Mouse (Mus musculus) Patski (cell line): ENCODE measurements around the gene B4galt1. TPM values are rescaled to one million over a fixed set of nuclear protein-coding genes. Genes with fewer than 3 reads are reported as not detected.

Experiments used
- ATAC-seq: fragments of 100-300 bp; one replicate; pipeline ENCODE4 v1.8.0; 2021
- CTCF ChIA-PET: fragments of 350-600 bp; sonication (Branson Sonifier 250); formaldehyde crosslinking; loops from one replicate; lab custom pipeline; 2022; ENCODE audit warnings: inconsistent platforms; lab: Charles Lee
- POLR2A ChIA-PET: fragments of 350-600 bp; sonication (Branson Sonifier 250); formaldehyde crosslinking; loops from one replicate; lab custom pipeline; 2022; ENCODE audit warnings: antibody characterized with exemption, inconsistent platforms; lab: Charles Lee
- DNase-seq: peaks from one replicate; pipeline ENCODE4 v3.0.0-alpha.2; 2011; ENCODE audit warnings: low read depth, low spot score
- H3K27me3 ChIP-seq: fragments of 371-371 bp; one replicate; pipeline ENCODE4 v1.5.1; 2021
- CTCF ChIP-seq: fragments of 100-300 bp; IDR thresholded peaks from one replicate; pipeline ENCODE4 v1.5.1; 2021
- in situ Hi-C: fragments of 300-500 bp; cut with MboI; formaldehyde crosslinking; loops from 3 replicates; pipeline ENCODE4 v1.11.1; 2018; ENCODE audit warnings: low pct_unique_long_range_greater_than_20kb, mixed read lengths
- polyA plus RNA-seq: library from polyadenylated mRNA; unstranded; gene quantifications from one replicate; pipeline ENCODE4 v1.2.3, GENCODE M21; 2021

Gene B4galt1
- polyA plus RNA-seq, 1 experiment from 2014 or later: 32.1 TPM

- no peak for TF ChIP-seq CTCF
- no peak for DNase-seq
- H3K27me3 ChIP-seq: no peaks in the 10 kb centered on the region
- in situ Hi-C loops: no loop called here
- ChIA-PET CTCF (interaction anchor here (1.3 kb wide), 1 partner anchor 11 kb away, joined by 3 read pairs; no protein-coding TSS in a partner anchor), POLR2A (no interaction called here)
- ATAC-seq: no peak
Measured at GRCm38 (mm10) chr4:40833381-40834231, 20.2 kb downstream of the B4galt1 start.

GRCm38 (mm10) chr4:40830530-40830929, 23.3 kb downstream of the B4galt1 start:
- ATAC-seq: no peak
- DNase-seq: no peak
- no peaks in the 10 kb centered on the region for H3K27me3 ChIP-seq
- in situ Hi-C loops: no loop called here
- ChIA-PET CTCF (interaction anchor here (1.3 kb wide), 1 partner anchor 9 kb away, joined by 4 read pairs; no protein-coding TSS in a partner anchor), POLR2A (interaction anchor here (0.6 kb wide), 1 partner anchor 17 kb away, joined by 3 read pairs; no protein-coding TSS in a partner anchor)
- no peak for TF ChIP-seq CTCF

GRCm38 (mm10) chr4:40829654-40830400, 24.0 kb downstream of the B4galt1 start:
- in situ Hi-C loops: no loop called here
- DNase-seq: no peak
- no peak for ATAC-seq
- H3K27me3 ChIP-seq: no peaks in the 10 kb centered on the region
- POLR2A ChIA-PET: no interaction called here
- CTCF ChIA-PET: no interaction called here
- TF ChIP-seq CTCF: no peak

- no peak for DNase-seq
- POLR2A ChIA-PET: no interaction called here
- TF ChIP-seq CTCF: no peak
- no peak for ATAC-seq
- in situ Hi-C loops: no loop called here
- CTCF ChIA-PET: no interaction called here
- H3K27me3 ChIP-seq: no peaks in the 10 kb centered on the region
Measured at GRCm38 (mm10) chr4:40828910-40829309, 24.9 kb downstream of the B4galt1 start.

GRCm38 (mm10) chr4:40827926-40828325, 25.9 kb downstream of the B4galt1 start:
- no peaks in the 10 kb centered on the region for H3K27me3 ChIP-seq
- in situ Hi-C loops: no loop called here
- CTCF ChIA-PET: no interaction called here
- no peak for ATAC-seq
- POLR2A ChIA-PET: no interaction called here
- no peak for DNase-seq
- no peak for TF ChIP-seq CTCF

GRCm38 (mm10) chr4:40826810-40827209, 27.0 kb downstream of the B4galt1 start:
- ATAC-seq (no peak), DNase-seq (no peak)
- CTCF ChIA-PET: no interaction called here
- no peak for TF ChIP-seq CTCF
- in situ Hi-C loops: no loop called here
- H3K27me3 ChIP-seq: no peaks in the 10 kb centered on the region
- POLR2A ChIA-PET: no interaction called here

- no peak for ATAC-seq
- CTCF ChIA-PET: no interaction called here
- POLR2A ChIA-PET: interaction anchor here (0.6 kb wide), 1 partner anchor 12 kb away, joined by 3 read pairs; no protein-coding TSS in a partner anchor
- DNase-seq: no peak
- no peaks in the 10 kb centered on the region for H3K27me3 ChIP-seq
- TF ChIP-seq CTCF: no peak
- in situ Hi-C loops: no loop called here
Measured at GRCm38 (mm10) chr4:40825981-40826380, 27.8 kb downstream of the B4galt1 start.

- TF ChIP-seq CTCF: no peak
- DNase-seq (no peak), ATAC-seq (no peak)
- ChIA-PET POLR2A (interaction anchor here (0.6 kb wide), 1 partner anchor 11 kb away, joined by 3 read pairs; no protein-coding TSS in a partner anchor), CTCF (no interaction called here)
- in situ Hi-C loops: no loop called here
- H3K27me3 ChIP-seq: no peaks in the 10 kb centered on the region
Measured at GRCm38 (mm10) chr4:40825146-40825545, 28.7 kb downstream of the B4galt1 start.

GRCm38 (mm10) chr4:40824505-40824904, 29.3 kb downstream of the B4galt1 start:
- in situ Hi-C loops: no loop called here
- no peak for DNase-seq
- CTCF ChIA-PET: no interaction called here
- POLR2A ChIA-PET: no interaction called here
- no peak for TF ChIP-seq CTCF
- ATAC-seq: no peak
- H3K27me3 ChIP-seq: no peaks in the 10 kb centered on the region

- no peaks in the 10 kb centered on the region for H3K27me3 ChIP-seq
- CTCF ChIA-PET: no interaction called here
- no peak for ATAC-seq
- no peak for DNase-seq
- TF ChIP-seq CTCF: no peak
- POLR2A ChIA-PET: interaction anchor here (0.6 kb wide), 2 partner anchors 44 to 132 kb away, joined by 3 read pairs; no protein-coding TSS in a partner anchor
- in situ Hi-C loops: no loop called here
Measured at GRCm38 (mm10) chr4:40823664-40824063, 30.1 kb downstream of the B4galt1 start.

- ChIA-PET CTCF (interaction anchor here (0.7 kb wide), 1 partner anchor 10 kb away, joined by 3 read pairs; no protein-coding TSS in a partner anchor), POLR2A (no interaction called here)
- in situ Hi-C loops: no loop called here
- no peak for ATAC-seq
- DNase-seq: no peak
- no peaks in the 10 kb centered on the region for H3K27me3 ChIP-seq
- TF ChIP-seq CTCF: no peak
Measured at GRCm38 (mm10) chr4:40823151-40823550, 30.7 kb downstream of the B4galt1 start.
